Mouse (Mus musculus) embryonic facial prominence, embryonic 14.5 days (tissue): Measurements from ENCODE around the gene Gtsf1l. TPM values are rescaled to one million over a fixed set of nuclear protein-coding genes. Genes with fewer than 3 reads are reported as not detected.

Experiments used
- ATAC-seq: fragments of 200-750 bp; cut with Nextera tagmentation; 2 replicates; pipeline ENCODE4 v1.8.0; 2017; ENCODE audit warnings: low read depth, moderate number of reproducible peaks, moderate TSS enrichment
- DNase-seq: peaks from one replicate; pipeline ENCODE4 v3.0.0-alpha.2; 2015; ENCODE audit warnings: low spot score
- H3K27ac ChIP-seq: fragments of 300-500 bp; sonication (generic); replicated peaks from 2 replicates; pipeline ENCODE4 v1.5.1; 2014; ENCODE audit warnings: low read depth, mild to moderate bottlenecking, low read length, moderate library complexity
- H3K27me3 ChIP-seq: fragments of 300-500 bp; sonication (generic); replicated peaks from 2 replicates; pipeline ENCODE4 v1.6.1; 2014; ENCODE audit warnings: low read length; ENCODE audit not compliant: control insufficient read depth, insufficient read depth
- H3K36me3 ChIP-seq: fragments of 300-500 bp; sonication (generic); 2 replicates; pipeline ENCODE4 v1.6.1; 2014; ENCODE audit warnings: low read length, mixed read lengths; ENCODE audit not compliant: control insufficient read depth, insufficient read depth
- H3K4me1 ChIP-seq: fragments of 300-500 bp; sonication (generic); 2 replicates; pipeline ENCODE4 v1.6.1; 2014; ENCODE audit warnings: antibody characterized with exemption, low read length; ENCODE audit not compliant: control insufficient read depth, insufficient read depth
- H3K4me2 ChIP-seq: fragments of 300-500 bp; sonication (generic); 2 replicates; pipeline ENCODE4 v1.6.1; 2014; ENCODE audit warnings: low read depth, mild to moderate bottlenecking, low read length, moderate library complexity, mixed read lengths
- H3K4me3 ChIP-seq: fragments of 300-500 bp; sonication (generic); 2 replicates; pipeline ENCODE4 v1.5.1; 2014; ENCODE audit warnings: low read depth, mild to moderate bottlenecking, low read length
- H3K9ac ChIP-seq: fragments of 300-500 bp; sonication (generic); 2 replicates; pipeline ENCODE4 v1.6.1; 2014; ENCODE audit warnings: low read depth, mild to moderate bottlenecking, low read length, moderate library complexity, mixed read lengths
- H3K9me3 ChIP-seq: fragments of 300-500 bp; sonication (generic); 2 replicates; pipeline ENCODE4 v1.6.1; 2016; ENCODE audit warnings: low read length; ENCODE audit not compliant: control insufficient read depth
- whole genome bisulfite sequencing: fragments of 180-500 bp; shearing (Covaris S2); extraction: QIAGEN DNeasy Blood & Tissue Kit; methylation state at CpG from one replicate; pipeline ENCODE4 v1.1.7; 2014; 5-methylcytosine and 5-hydroxymethylcytosine counted together
- polyA plus RNA-seq: library from polyadenylated mRNA; unstranded; fragments of >200 nt; fragmentation: Nextera tagmentation; extraction: Ambion mirVana; gene quantifications from 2 replicates; pipeline ENCODE4 v1.2.1, GENCODE M21; 2014

Gene Gtsf1l
- polyA plus RNA-seq, 1 experiment from 2014 or later = not detected

GRCm38 (mm10) chr2:163111413-163112201, 24.0 kb upstream of the Gtsf1l start:
- Histone ChIP-seq H3K4me2 (no peak overlapping the region), H3K36me3 (no peaks in the 10 kb centered on the region), H3K4me1 (no peaks in the 10 kb centered on the region), H3K27ac (no peak overlapping the region), H3K27me3 (no peaks in the 10 kb centered on the region), H3K9ac (no peak overlapping the region), H3K9me3 (no peaks in the 10 kb centered on the region), H3K4me3 (no peak overlapping the region)
- WGBS = 38% methylated on average over 16 of the region's 16 CpGs
- DNase-seq (no peak), ATAC-seq (no peak)

DNA sequence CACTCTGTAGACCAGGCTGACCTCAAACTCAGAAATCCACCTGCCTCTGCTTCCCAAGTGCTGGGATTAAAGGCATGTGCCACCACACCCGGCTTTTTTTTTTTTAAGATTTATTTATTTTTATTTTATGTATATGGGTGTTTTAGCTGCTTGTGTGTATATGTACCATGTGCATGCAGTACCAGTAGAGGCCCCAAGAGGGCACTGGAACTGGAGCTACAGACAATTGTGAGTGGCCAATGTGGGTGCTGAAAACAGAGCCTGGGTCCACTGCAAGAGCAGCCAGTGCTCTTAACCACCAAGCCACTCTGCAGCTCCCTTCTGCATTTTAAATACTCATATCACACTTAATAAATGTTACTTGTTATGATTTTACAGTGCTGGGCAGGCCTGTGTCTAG, 23.1 kb upstream of the Gtsf1l start:
- DNase-seq (no peak), ATAC-seq (no peak)
- H3K27ac ChIP-seq = no peak overlapping the region
- H3K4me2 ChIP-seq = no peak overlapping the region
- WGBS = 100% methylated on average over 1 of the region's 1 CpGs
- H3K9ac ChIP-seq = no peak overlapping the region
- H3K4me1 ChIP-seq = no peaks in the 10 kb centered on the region
- H3K9me3 ChIP-seq = no peaks in the 10 kb centered on the region
- no peaks in the 10 kb centered on the region for H3K36me3 ChIP-seq
- no peak overlapping the region for H3K4me3 ChIP-seq
- H3K27me3 ChIP-seq = no peaks in the 10 kb centered on the region

DNA sequence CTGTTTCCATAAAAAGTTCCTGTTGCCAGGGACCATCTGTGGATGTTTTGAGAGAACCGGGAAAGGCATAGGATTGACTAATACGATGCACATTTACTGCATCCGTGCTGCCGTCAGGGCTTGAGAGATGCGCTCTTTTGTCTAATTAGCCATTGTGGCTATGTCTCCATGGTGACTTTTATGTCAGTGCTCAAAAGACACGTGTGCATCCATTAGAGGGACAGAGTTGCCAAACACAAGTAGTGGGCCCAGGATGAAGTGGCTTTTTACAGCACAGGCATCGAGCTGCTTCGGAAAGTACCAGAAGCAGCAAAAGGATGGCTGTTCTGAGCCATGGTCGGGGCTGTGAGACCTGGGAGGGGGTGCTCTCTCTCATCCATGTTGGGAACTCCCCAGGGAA, 20.7 kb upstream of the Gtsf1l start:
- no peak overlapping the region for H3K27ac ChIP-seq
- H3K27me3 ChIP-seq = no peaks in the 10 kb centered on the region
- H3K4me1 ChIP-seq = no peaks in the 10 kb centered on the region
- H3K36me3 ChIP-seq = no peaks in the 10 kb centered on the region
- H3K9ac ChIP-seq = no peak overlapping the region
- no peak overlapping the region for H3K4me3 ChIP-seq
- no peak overlapping the region for H3K4me2 ChIP-seq
- ATAC-seq = no peak
- WGBS = 71% methylated on average over 9 of the region's 9 CpGs
- no peaks in the 10 kb centered on the region for H3K9me3 ChIP-seq
- DNase-seq = no peak

DNA sequence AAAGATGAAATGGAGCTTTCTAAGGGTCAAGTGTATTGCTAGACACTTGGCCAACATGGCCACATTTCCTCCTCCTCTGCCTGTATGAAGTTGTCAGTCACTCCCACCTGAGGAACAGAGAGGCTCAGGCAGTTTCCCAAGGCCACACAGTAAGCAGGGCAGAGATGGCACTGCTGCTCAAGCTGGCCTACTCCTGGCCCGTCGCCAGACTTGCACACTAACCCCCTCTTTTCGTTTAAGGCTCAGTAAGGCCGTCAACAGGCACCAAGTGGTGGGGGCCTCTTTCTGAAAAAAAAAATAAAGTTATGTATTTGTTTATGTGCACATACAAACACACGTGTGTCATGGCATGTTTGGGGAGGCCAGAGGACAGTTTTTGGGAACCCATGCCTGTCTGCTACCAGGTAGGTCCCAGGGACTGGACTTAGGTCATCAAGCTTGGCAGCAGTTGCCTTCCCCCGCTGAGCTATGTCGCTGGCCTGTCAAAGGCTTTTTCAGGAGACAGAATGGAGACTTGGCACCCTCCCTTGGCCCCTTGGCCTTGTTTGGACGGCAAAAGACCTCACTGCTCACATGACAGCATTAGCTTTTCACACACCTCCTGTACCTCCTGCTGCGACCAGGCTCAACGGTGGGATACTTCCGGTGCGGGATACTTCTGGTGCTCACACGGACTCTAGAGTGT, 16.6 kb upstream of the Gtsf1l start:
- no peak for DNase-seq
- Histone ChIP-seq H3K27me3 (no peaks in the 10 kb centered on the region), H3K36me3 (no peaks in the 10 kb centered on the region), H3K27ac (no peak overlapping the region), H3K4me3 (no peak overlapping the region), H3K9ac (no peak overlapping the region), H3K4me2 (no peak overlapping the region), H3K4me1 (peaks cover 6% of the 10 kb centered on the region), H3K9me3 (no peaks in the 10 kb centered on the region)
- 81% methylated on average over 13 of the region's 13 CpGs for WGBS
- ATAC-seq = no peak

GRCm38 (mm10) chr2:163102900-163103653, 15.4 kb upstream of the Gtsf1l start:
- DNase-seq = no peak
- H3K9me3 ChIP-seq = no peaks in the 10 kb centered on the region
- no peak for ATAC-seq

GRCm38 (mm10) chr2:163102216-163102615, 14.6 kb upstream of the Gtsf1l start:
- Histone ChIP-seq H3K36me3 (no peaks in the 10 kb centered on the region), H3K4me1 (peaks cover 6% of the 10 kb centered on the region), H3K4me3 (no peak overlapping the region), H3K27me3 (no peaks in the 10 kb centered on the region), H3K9ac (no peak overlapping the region), H3K27ac (no peak overlapping the region), H3K9me3 (no peaks in the 10 kb centered on the region), H3K4me2 (no peak overlapping the region)
- 45% methylated on average over 7 of the region's 7 CpGs for WGBS
- ATAC-seq (no peak), DNase-seq (no peak)

More at GRCm38 (mm10) chr2:163102900-163103653, 15.4 kb upstream of the Gtsf1l start:
- 32% methylated on average over 18 of the region's 18 CpGs for WGBS
- Histone ChIP-seq H3K27ac (no peak overlapping the region), H3K4me1 (peaks cover 6% of the 10 kb centered on the region), H3K4me3 (no peak overlapping the region), H3K4me2 (no peak overlapping the region), H3K36me3 (no peaks in the 10 kb centered on the region), H3K27me3 (no peaks in the 10 kb centered on the region), H3K9ac (no peak overlapping the region)

- DNase-seq = peak; percentile 66
- no peaks in the 10 kb centered on the region for H3K27me3 ChIP-seq
- peak; percentile 52; the same call in 1 of the 2 replicates for ATAC-seq
- H3K9ac ChIP-seq = no peak overlapping the region
- no peaks in the 10 kb centered on the region for H3K36me3 ChIP-seq
- no peak overlapping the region for H3K4me3 ChIP-seq
- H3K9me3 ChIP-seq = no peaks in the 10 kb centered on the region
- H3K4me1 ChIP-seq = peaks cover 6% of the 10 kb centered on the region
- WGBS = 6% methylated on average over 10 of the region's 10 CpGs
- H3K4me2 ChIP-seq = no peak overlapping the region
- no peak overlapping the region for H3K27ac ChIP-seq
Observed at GRCm38 (mm10) chr2:163101646-163102203, 14.1 kb upstream of the Gtsf1l start.

DNA sequence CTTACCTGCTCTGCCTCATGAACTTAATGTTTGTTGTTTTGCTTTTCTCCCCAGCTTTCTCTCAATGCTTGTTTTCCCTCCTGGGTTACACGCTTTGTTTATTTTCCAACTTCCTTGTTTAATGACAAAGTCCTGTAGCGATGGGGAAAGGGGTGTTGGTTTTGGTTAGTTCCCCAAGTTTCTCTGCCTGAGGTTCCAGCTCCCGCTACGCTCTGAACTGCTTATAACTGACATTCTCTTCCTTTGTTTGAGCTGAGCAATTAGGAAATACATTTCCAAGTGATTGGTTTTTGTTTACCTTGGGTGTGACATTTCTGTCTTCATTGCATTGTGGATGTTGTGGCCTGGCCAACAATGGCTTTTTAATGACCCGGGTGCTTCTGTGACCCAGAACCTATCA, 12.9 kb upstream of the Gtsf1l start:
- Histone ChIP-seq H3K9me3 (no peaks in the 10 kb centered on the region), H3K4me2 (no peak overlapping the region), H3K4me3 (no peak overlapping the region), H3K27me3 (no peaks in the 10 kb centered on the region), H3K36me3 (no peaks in the 10 kb centered on the region), H3K9ac (no peak overlapping the region), H3K27ac (no peak overlapping the region), H3K4me1 (peaks cover 6% of the 10 kb centered on the region)
- DNase-seq = no peak
- ATAC-seq = no peak
- 61% methylated on average over 5 of the region's 5 CpGs for WGBS
